Mouse (Mus musculus): ENCODE results near the gene Inafm1.

- TF ChIP-seq CTCF (IDR thresholded peaks at IDR 0.05; ENCODE audit: insufficient read depth, low read depth, low read length) (no peak), POLR2A (IDR thresholded peaks at IDR 0.05; ENCODE audit: insufficient read depth, low read depth, low read length) (no peak)
These were observed 45.8 kb upstream of the Inafm1 start for GRCm38 (mm10) chr7:16319216-16319615.

All from olfactory bulb, adult 2 months (tissue).